Comparison of ENCODE assay signal across 9 mouse cellular contexts in the genomic region with DNA sequence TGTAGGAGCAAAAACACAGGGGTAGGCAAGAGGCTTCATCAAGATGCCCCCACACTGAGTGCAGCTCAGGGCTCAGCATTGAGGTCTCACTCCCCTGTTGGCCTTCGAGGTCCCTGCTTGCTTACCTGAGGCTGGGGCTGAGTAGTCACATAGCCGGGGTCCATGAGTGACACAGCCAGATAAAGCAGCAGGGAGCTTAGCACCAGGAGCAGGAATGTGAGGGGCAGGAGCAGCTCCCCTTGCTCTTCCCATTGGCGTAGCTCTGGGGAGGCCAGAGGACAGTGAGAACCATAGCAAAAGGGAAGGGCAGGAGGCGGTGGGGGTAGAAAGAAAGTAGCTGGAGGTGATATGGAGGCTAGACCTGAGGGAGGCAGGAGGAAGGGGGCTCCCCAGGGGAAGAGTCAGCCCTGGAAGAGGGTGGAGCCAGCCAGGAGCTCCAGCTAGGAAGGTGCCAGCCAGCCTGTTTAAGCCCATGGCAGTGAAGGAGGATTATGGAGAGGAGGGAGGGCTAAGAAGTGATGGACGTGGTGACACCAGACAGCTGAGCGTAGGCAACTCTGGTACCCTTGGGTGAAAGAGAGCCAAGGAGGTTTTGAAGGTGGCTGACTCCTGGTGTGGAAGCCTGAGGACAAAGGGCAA. TPM values are rescaled to one million over a fixed set of nuclear protein-coding genes. Genes with fewer than 3 reads are reported as not detected.
DNase-seq lines count a peak whose midpoint lies in the region; ATAC-seq and TF ChIP-seq lines count a peak whose summit lies in the region.
"Had no signal": no experiment of that assay in that cellular context is flagged by ENCODE, and none has a peak within 500 bp of the region (broad histone marks: within the 10 kb centered on the region; RNA-seq: fewer than 3 reads in every experiment).

No protein-coding gene starts in this region.

- TF ChIP-seq CTCF in heart, adult 2 months (IDR thresholded peaks at IDR 0.05): no peak
- no peak for TF ChIP-seq CTCF in E14TG2a.4 (conservative IDR thresholded peaks at IDR 0.05; ENCODE audit: low read length)
- no peak for TF ChIP-seq CTCF in heart, postnatal 0 days (IDR thresholded peaks at IDR 0.05; ENCODE audit: low read depth)
- TF ChIP-seq CTCF in liver, postnatal 0 days (IDR thresholded peaks at IDR 0.05; ENCODE audit: low read depth): no peak

- no peak for TF ChIP-seq EP300 in heart, adult 2 months (IDR thresholded peaks at IDR 0.05; ENCODE audit: insufficient read depth, low read depth, low read length)
- TF ChIP-seq EP300 in heart, postnatal 0 days (IDR thresholded peaks at IDR 0.05; ENCODE audit: low read depth): no peak
- no peak for TF ChIP-seq EP300 in liver, postnatal 0 days (IDR thresholded peaks at IDR 0.05; ENCODE audit: low read depth)

- H3K9me3 ChIP-seq in E14TG2a.4 (ENCODE audit: low read length): no peaks in the 10 kb centered on the region
- H3K9me3 ChIP-seq in heart, postnatal 0 days (replicated peaks; ENCODE audit: control insufficient read depth, low read length): no peaks in the 10 kb centered on the region
- no peaks in the 10 kb centered on the region for H3K9me3 ChIP-seq in liver, postnatal 0 days (ENCODE audit: low read length)

- no peaks in the 10 kb centered on the region for H3K4me1 ChIP-seq in heart, adult 2 months (ENCODE audit: control insufficient read depth, insufficient read depth, low read length)
- peaks cover 64% of the 10 kb centered on the region for H3K4me1 ChIP-seq in E14TG2a.4 (replicated peaks; ENCODE audit: low read depth, low read length)
- 0 out of 2 replicates have a peak, but pooled peaks cover 6% of the 10 kb centered on the region for H3K4me1 ChIP-seq in heart, postnatal 0 days (ENCODE audit: control insufficient read depth, insufficient read depth)
- peaks cover 19% of the 10 kb centered on the region for H3K4me1 ChIP-seq in liver, postnatal 0 days (ENCODE audit: insufficient read depth)

- H3K27ac ChIP-seq in heart, adult 2 months: no peak overlapping the region; the same call in 1 of the 2 replicates
- H3K27ac ChIP-seq in heart, postnatal 0 days (ENCODE audit: low read depth): no peak overlapping the region
- no peak overlapping the region for H3K27ac ChIP-seq in liver, postnatal 0 days (ENCODE audit: low read depth)

- 53% methylated on average over 6 of the region's 6 CpGs for WGBS in heart, adult 2 months
- 38% methylated on average over 6 of the region's 6 CpGs for WGBS in heart, postnatal 0 days
- 61% methylated on average over 6 of the region's 6 CpGs for WGBS in liver, postnatal 0 days (ENCODE audit: insufficient replicate concordance)

- DNase-seq in heart, adult 2 months: no peak
- DNase-seq in heart, postnatal 10 days: no peak
- no peak for DNase-seq in heart, postnatal 0 days (ENCODE audit: low spot score)
- no peak for DNase-seq in liver, postnatal 0 days
- no peak for DNase-seq in ovary, adult 18-20 months (ENCODE audit: low spot score)
- DNase-seq: thymus, adult 18-20 months had no signal

- peak overlapping the region; percentile 78; the same call in 1 of the 2 replicates for H3K4me2 ChIP-seq in heart, postnatal 0 days (ENCODE audit: low read depth, low read length)
- peak overlapping the region; percentile 85 for H3K4me2 ChIP-seq in liver, postnatal 0 days (ENCODE audit: low read depth, low read length)

- intact Hi-C loops in heart, adult 2 months (cut with DNase I): no loop called here
- intact Hi-C loops in heart, postnatal 10 days (cut with DNase I): loop anchor here (2.0 kb wide), 1 partner anchor 14 kb away; no protein-coding TSS in a partner anchor

- no peak for ATAC-seq in heart, postnatal 0 days (ENCODE audit: insufficient read depth, low read depth)
- ATAC-seq in liver, postnatal 0 days: no peak
- no peak for ATAC-seq in CD4-positive, CD25-positive, alpha-beta regulatory T cell, adult 4 months
- ATAC-seq in megakaryocyte-erythroid progenitor cell, adult 5-6 weeks (replicated peaks; ENCODE audit: low FRiP score, low TSS enrichment, poor library complexity, severe bottlenecking): no peak

- no peaks in the 10 kb centered on the region for H3K79me2 ChIP-seq in heart, adult 2 months (replicated peaks; ENCODE audit: control insufficient read depth, insufficient read depth, low read length)

- no peak overlapping the region for H3K9ac ChIP-seq in heart, adult 2 months (ENCODE audit: low read depth, low read length)
- peak overlapping the region; percentile 57; the same call in 1 of the 2 replicates for H3K9ac ChIP-seq in heart, postnatal 0 days (replicated peaks; ENCODE audit: low read depth, low read length)
- no peak overlapping the region for H3K9ac ChIP-seq in liver, postnatal 0 days (replicated peaks)

- TF ChIP-seq POLR2A in heart, adult 2 months (IDR thresholded peaks at IDR 0.05; ENCODE audit: insufficient read depth, low read depth, low read length): 0 out of 2 replicates have a peak, but pooled peaks have one; percentile 13

- H3K4me3 ChIP-seq in heart, adult 2 months: no peak overlapping the region
- peak overlapping the region; percentile 92 for H3K4me3 ChIP-seq in E14TG2a.4 (replicated peaks; ENCODE audit: low read length)
- peak overlapping the region; percentile 68; the same call in 1 of the 2 replicates for H3K4me3 ChIP-seq in heart, postnatal 0 days (ENCODE audit: low read depth, low read length)
- H3K4me3 ChIP-seq in liver, postnatal 0 days (ENCODE audit: low read depth, low read length): peak overlapping the region; percentile 85; the same call in 1 of the 2 replicates

- no peaks in the 10 kb centered on the region for H3K36me3 ChIP-seq in heart, adult 2 months (ENCODE audit: control insufficient read depth, insufficient read depth, low read length)
- peaks cover 64% of the 10 kb centered on the region for H3K36me3 ChIP-seq in E14TG2a.4 (ENCODE audit: insufficient read depth, low read length)
- H3K36me3 ChIP-seq in heart, postnatal 0 days (replicated peaks; ENCODE audit: control insufficient read depth, insufficient read depth, low read length): 0 out of 2 replicates have a peak, but pooled peaks cover 3% of the 10 kb centered on the region
- H3K36me3 ChIP-seq in liver, postnatal 0 days (replicated peaks; ENCODE audit: insufficient read depth, low read length): peaks cover 6% of the 10 kb centered on the region

- H3K27me3 ChIP-seq in heart, adult 2 months (ENCODE audit: control insufficient read depth, insufficient read depth, low read length): no peaks in the 10 kb centered on the region
- no peaks in the 10 kb centered on the region for H3K27me3 ChIP-seq in E14TG2a.4 (ENCODE audit: insufficient read depth, low read length)
- H3K27me3 ChIP-seq in heart, postnatal 0 days (ENCODE audit: control insufficient read depth, insufficient read depth, low read length): no peaks in the 10 kb centered on the region
- H3K27me3 ChIP-seq in liver, postnatal 0 days (ENCODE audit: insufficient read depth, low read length): no peaks in the 10 kb centered on the region

RNA-seq across cellular contexts. Expression of a gene that starts 1.0 kb away (rescaled TPM):
- total RNA-seq in heart, adult 2 months (2021): 1 to 10 TPM; 2.8 to 3.6 TPM
- polyA plus RNA-seq in heart, adult 2 months (2012; rRNA removed): 10.3 and 15.8 TPM in 2 replicates
- total RNA-seq in heart, postnatal 10 days (2021): 1 to 10 TPM; 7.5 to 7.8 TPM
- 15.5 and 27.4 TPM in 2 replicates for total RNA-seq in heart, postnatal 0 days (2014; rRNA removed; ENCODE audit: low replicate concordance)
- polyA plus RNA-seq in heart, postnatal 0 days (2015; fragmentation: Nextera tagmentation; extraction: Ambion mirVana): 19.9 and 21.1 TPM in 2 replicates
- 25.1 and 27.0 TPM in 2 replicates for polyA plus RNA-seq in liver, postnatal 0 days (2015; fragmentation: Nextera tagmentation; extraction: Ambion mirVana)
- 10 to 100 TPM; 32.3 to 44.9 TPM for polyA plus RNA-seq in CD4-positive, CD25-positive, alpha-beta regulatory T cell, adult 4 months (2017; shearing (Covaris generic))
- total RNA-seq in megakaryocyte-erythroid progenitor cell, adult 5-6 weeks (2014; fragmentation: Nextera tagmentation): 9.6 and 25.4 TPM in 2 replicates
- 2.9 and 6.5 TPM in 2 replicates for total RNA-seq in megakaryocyte-erythroid progenitor cell, adult 5-6 weeks (2017)

RNA-seq across cellular contexts. Expression of a gene that starts 14.9 kb away (rescaled TPM):
- total RNA-seq in heart, adult 2 months (2021): 10 to 100 TPM in 1 of 2 experiments, 1 to 10 TPM in 1; 8.8 to 10.4 TPM
- 13.6 and 15.0 TPM in 2 replicates for polyA plus RNA-seq in heart, adult 2 months (2012; rRNA removed)
- total RNA-seq in heart, postnatal 10 days (2021): 10 to 100 TPM; 11.4 to 12.9 TPM
- total RNA-seq in heart, postnatal 0 days (2014; rRNA removed; ENCODE audit: low replicate concordance): 13.9 and 18.9 TPM in 2 replicates
- polyA plus RNA-seq in heart, postnatal 0 days (2015; fragmentation: Nextera tagmentation; extraction: Ambion mirVana): 5.7 and 6.0 TPM in 2 replicates
- 0.75 and 1.0 TPM in 2 replicates for polyA plus RNA-seq in liver, postnatal 0 days (2015; fragmentation: Nextera tagmentation; extraction: Ambion mirVana)
- under 1 TPM; 0.16 to 0.48 TPM for polyA plus RNA-seq in CD4-positive, CD25-positive, alpha-beta regulatory T cell, adult 4 months (2017; shearing (Covaris generic))
- total RNA-seq in megakaryocyte-erythroid progenitor cell, adult 5-6 weeks (2014; fragmentation: Nextera tagmentation): 6.9 and 11.7 TPM in 2 replicates
- 2.4 and 3.9 TPM in 2 replicates for total RNA-seq in megakaryocyte-erythroid progenitor cell, adult 5-6 weeks (2017)

RNA-seq across cellular contexts. Expression of a gene that starts 32.0 kb away (rescaled TPM):
- 10 to 100 TPM; 21.9 to 26.6 TPM for total RNA-seq in heart, adult 2 months (2021)
- 45.1 TPM in 2 replicates for polyA plus RNA-seq in heart, adult 2 months (2012; rRNA removed)
- total RNA-seq in heart, postnatal 10 days (2021): 10 to 100 TPM; 25.7 to 26.7 TPM
- total RNA-seq in heart, postnatal 0 days (2014; rRNA removed; ENCODE audit: low replicate concordance): 31.2 and 32.4 TPM in 2 replicates
- 3.7 and 4.1 TPM in 2 replicates for polyA plus RNA-seq in heart, postnatal 0 days (2015; fragmentation: Nextera tagmentation; extraction: Ambion mirVana)
- 1.6 and 1.8 TPM in 2 replicates for polyA plus RNA-seq in liver, postnatal 0 days (2015; fragmentation: Nextera tagmentation; extraction: Ambion mirVana)
- 10 to 100 TPM; 18.5 to 25.5 TPM for polyA plus RNA-seq in CD4-positive, CD25-positive, alpha-beta regulatory T cell, adult 4 months (2017; shearing (Covaris generic))
- 33.7 and 37.8 TPM in 2 replicates for total RNA-seq in megakaryocyte-erythroid progenitor cell, adult 5-6 weeks (2014; fragmentation: Nextera tagmentation)
- total RNA-seq in megakaryocyte-erythroid progenitor cell, adult 5-6 weeks (2017): 7.5 and 8.3 TPM in 2 replicates

RNA-seq across cellular contexts. Expression of a gene that starts 35.2 kb away (rescaled TPM):
- total RNA-seq in heart, adult 2 months (2021): 10 to 100 TPM; 88.7 to 96.7 TPM
- 21.9 and 36.4 TPM in 2 replicates for polyA plus RNA-seq in heart, adult 2 months (2012; rRNA removed)
- total RNA-seq in heart, postnatal 10 days (2021): 100 to 1,000 TPM; 131 to 149 TPM
- total RNA-seq in heart, postnatal 0 days (2014; rRNA removed; ENCODE audit: low replicate concordance): 103 and 123 TPM in 2 replicates
- polyA plus RNA-seq in heart, postnatal 0 days (2015; fragmentation: Nextera tagmentation; extraction: Ambion mirVana): 131 and 139 TPM in 2 replicates
- 115 and 116 TPM in 2 replicates for polyA plus RNA-seq in liver, postnatal 0 days (2015; fragmentation: Nextera tagmentation; extraction: Ambion mirVana)
- polyA plus RNA-seq in CD4-positive, CD25-positive, alpha-beta regulatory T cell, adult 4 months (2017; shearing (Covaris generic)): 100 to 1,000 TPM; 362 to 387 TPM
- total RNA-seq in megakaryocyte-erythroid progenitor cell, adult 5-6 weeks (2014; fragmentation: Nextera tagmentation): 403 and 560 TPM in 2 replicates
- total RNA-seq in megakaryocyte-erythroid progenitor cell, adult 5-6 weeks (2017): 1,507 and 2,355 TPM in 2 replicates

RNA-seq across cellular contexts. Expression of a gene that starts 41.1 kb away (rescaled TPM):
- total RNA-seq in heart, adult 2 months (2021): 10 to 100 TPM; 17.2 to 17.4 TPM
- polyA plus RNA-seq in heart, adult 2 months (2012; rRNA removed): 25.4 and 33.7 TPM in 2 replicates
- 10 to 100 TPM; 19.7 to 24.1 TPM for total RNA-seq in heart, postnatal 10 days (2021)
- total RNA-seq in heart, postnatal 0 days (2014; rRNA removed; ENCODE audit: low replicate concordance): 21.4 and 29.5 TPM in 2 replicates
- 2.9 and 3.0 TPM in 2 replicates for polyA plus RNA-seq in heart, postnatal 0 days (2015; fragmentation: Nextera tagmentation; extraction: Ambion mirVana)
- 1.8 and 2.0 TPM in 2 replicates for polyA plus RNA-seq in liver, postnatal 0 days (2015; fragmentation: Nextera tagmentation; extraction: Ambion mirVana)
- 10 to 100 TPM; 10.9 to 11.3 TPM for polyA plus RNA-seq in CD4-positive, CD25-positive, alpha-beta regulatory T cell, adult 4 months (2017; shearing (Covaris generic))
- 39.9 and 48.0 TPM in 2 replicates for total RNA-seq in megakaryocyte-erythroid progenitor cell, adult 5-6 weeks (2014; fragmentation: Nextera tagmentation)
- total RNA-seq in megakaryocyte-erythroid progenitor cell, adult 5-6 weeks (2017): 22.5 and 36.4 TPM in 2 replicates
